Mouse (Mus musculus): ENCODE data around the gene Taf10.

GRCm38 (mm10) chr7:105752716-105753115 lies 8.6 kb upstream of the Taf10 start:
- no peak for TF ChIP-seq POLR2A (IDR thresholded peaks at IDR 0.05; ENCODE audit: extremely low read depth, insufficient read depth, low read length)
- TF ChIP-seq CTCF (IDR thresholded peaks at IDR 0.05; ENCODE audit: low read depth, low read length) = no peak
